Mouse (Mus musculus) cortical plate, adult 2 months (tissue): ENCODE results near the gene Cfap157.

Source experiments
- CTCF ChIP-seq: fragments of 200-500 bp; IDR thresholded peaks from 2 replicates; pipeline ENCODE4 v1.5.1; 2011; ENCODE audit warnings: mild to moderate bottlenecking, control low read depth, low read length; ENCODE audit not compliant: insufficient read depth; ENCODE audit errors: extremely low read depth
- POLR2A ChIP-seq: fragments of 200-500 bp; IDR thresholded peaks from 2 replicates; pipeline ENCODE4 v1.6.1; 2011; ENCODE audit warnings: mild to moderate bottlenecking, low read length, control low read depth; ENCODE audit not compliant: insufficient read depth; ENCODE audit errors: extremely low read depth

DNA sequence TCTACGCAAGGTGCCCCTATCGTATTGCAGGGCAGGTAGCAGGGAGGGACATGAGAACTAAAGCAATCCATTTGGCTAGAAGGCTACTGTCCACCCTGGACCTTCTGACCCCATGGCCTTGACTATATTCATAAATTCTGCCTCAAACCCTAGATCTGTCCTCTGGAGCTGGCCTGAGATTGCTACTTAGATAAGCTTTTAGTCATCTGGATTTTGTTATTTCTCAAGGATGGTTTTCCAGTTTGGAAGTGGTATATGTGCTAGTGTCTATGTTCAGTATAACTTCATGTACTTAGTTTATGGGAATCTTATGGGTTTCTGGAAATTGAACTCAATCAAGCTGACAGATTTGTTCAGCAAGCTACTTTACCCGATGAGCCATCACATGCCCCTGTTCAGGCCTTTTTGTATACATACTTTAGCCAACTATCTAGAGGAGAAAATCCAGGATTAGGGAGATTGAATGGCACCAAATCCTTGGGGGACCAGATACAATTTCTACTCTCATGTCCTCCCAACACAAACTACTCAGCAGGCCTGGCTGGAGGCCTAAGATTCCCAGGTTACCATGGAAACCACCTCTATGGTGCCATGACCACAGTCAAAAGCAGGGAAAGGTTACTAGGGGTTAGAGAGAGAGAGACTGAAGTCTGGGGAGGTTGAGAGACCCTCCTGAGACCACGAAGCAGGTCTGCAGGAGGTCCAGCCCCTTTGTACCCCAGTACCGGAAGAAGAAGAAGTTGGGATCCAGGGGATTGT, 14.7 kb downstream of the Cfap157 start:
- TF ChIP-seq CTCF (no peak), POLR2A (no peak)
